Mouse (Mus musculus) neural tube, embryonic 13.5 days (tissue): Measurements from ENCODE around the gene Atp10a. TPM values are rescaled to one million over a fixed set of nuclear protein-coding genes. Genes with fewer than 3 reads are reported as not detected.

Experiments used
- ATAC-seq: fragments of 200-750 bp; cut with Nextera tagmentation; 2 replicates; pipeline ENCODE4 v1.8.0; 2017; ENCODE audit warnings: low read depth, mild to moderate bottlenecking, moderate TSS enrichment, moderate library complexity
- H3K27ac ChIP-seq: fragments of 300-500 bp; sonication (generic); replicated peaks from 2 replicates; pipeline ENCODE4 v1.5.1; 2015; ENCODE audit warnings: moderate library complexity, mild to moderate bottlenecking, inconsistent platforms
- H3K27me3 ChIP-seq: fragments of 300-500 bp; sonication (generic); 2 replicates; pipeline ENCODE4 v1.6.1; 2015; ENCODE audit warnings: mild to moderate bottlenecking, inconsistent platforms
- H3K36me3 ChIP-seq: fragments of 300-500 bp; sonication (generic); 2 replicates; pipeline ENCODE4 v1.6.1; 2015; ENCODE audit warnings: mild to moderate bottlenecking, inconsistent platforms
- H3K4me1 ChIP-seq: fragments of 300-500 bp; sonication (generic); replicated peaks from 2 replicates; pipeline ENCODE4 v1.6.1; 2015; ENCODE audit warnings: inconsistent platforms
- H3K4me2 ChIP-seq: fragments of 300-500 bp; sonication (generic); 2 replicates; pipeline ENCODE4 v1.6.1; 2015; ENCODE audit warnings: inconsistent platforms, mild to moderate bottlenecking, moderate library complexity
- H3K4me3 ChIP-seq: fragments of 300-500 bp; sonication (generic); 2 replicates; pipeline ENCODE4 v1.5.1; 2015; ENCODE audit warnings: mild to moderate bottlenecking, inconsistent platforms
- H3K9ac ChIP-seq: fragments of 300-500 bp; sonication (generic); 2 replicates; pipeline ENCODE4 v1.6.1; 2015; ENCODE audit warnings: moderate library complexity, mild to moderate bottlenecking, inconsistent platforms
- H3K9me3 ChIP-seq: fragments of 300-500 bp; sonication (generic); 2 replicates; pipeline ENCODE4 v1.6.1; 2016; ENCODE audit warnings: inconsistent platforms
- WGBS: fragments of 180-500 bp; shearing (Covaris S2); methylation state at CpG from one replicate; pipeline ENCODE4 v1.1.7; 2015; 5-methylcytosine and 5-hydroxymethylcytosine counted together
- polyA plus RNA-seq: library from polyadenylated mRNA; unstranded; fragments of >200 nt; fragmentation: Nextera tagmentation; extraction: Ambion mirVana; gene quantifications from 2 replicates; pipeline ENCODE4 v1.2.1, GENCODE M21; 2015

Gene Atp10a
- 0.84 and 1.2 TPM in 2 replicates for polyA plus RNA-seq

- peaks cover 11% of the 10 kb centered on the region for H3K4me1 ChIP-seq
- no peak within 1 kb of the TSS for H3K27ac ChIP-seq
- no peak within 1 kb of the TSS for H3K4me2 ChIP-seq
- H3K4me3 ChIP-seq = no peak within 1 kb of the TSS
- ATAC-seq = no peak
- H3K36me3 ChIP-seq = no peaks in the 10 kb centered on the region
- WGBS = 87% methylated on average over 6 of the region's 6 CpGs
- no peak within 1 kb of the TSS for H3K9ac ChIP-seq
- H3K27me3 ChIP-seq = peaks cover 13% of the 10 kb centered on the region
- H3K9me3 ChIP-seq = no peaks in the 10 kb centered on the region
Measured at GRCm38 (mm10) chr7:58655866-58656265, at the start of gene Atp10a. Atp10a (plus strand) TSS chr7:58656166.

GRCm38 (mm10) chr7:58618048-58618447, 37.9 kb upstream of the Atp10a start:
- 78% methylated on average over 1 of the region's 1 CpGs for WGBS
- H3K36me3 ChIP-seq = no peaks in the 10 kb centered on the region
- ATAC-seq = no peak

GRCm38 (mm10) chr7:58626305-58627155, 29.4 kb upstream of the Atp10a start:
- 76% methylated on average over 9 of the region's 9 CpGs for WGBS
- H3K27ac ChIP-seq = no peak overlapping the region
- no peak for ATAC-seq
- H3K9me3 ChIP-seq = no peaks in the 10 kb centered on the region
- H3K9ac ChIP-seq = no peak overlapping the region
- H3K4me2 ChIP-seq = no peak overlapping the region
- no peaks in the 10 kb centered on the region for H3K36me3 ChIP-seq
- no peaks in the 10 kb centered on the region for H3K27me3 ChIP-seq
- H3K4me1 ChIP-seq = no peaks in the 10 kb centered on the region
- H3K4me3 ChIP-seq = no peak overlapping the region

More at GRCm38 (mm10) chr7:58618048-58618447, 37.9 kb upstream of the Atp10a start:
- H3K9me3 ChIP-seq = no peaks in the 10 kb centered on the region
- H3K4me2 ChIP-seq = no peak overlapping the region
- H3K27me3 ChIP-seq = no peaks in the 10 kb centered on the region
- H3K9ac ChIP-seq = no peak overlapping the region
- no peaks in the 10 kb centered on the region for H3K4me1 ChIP-seq
- H3K27ac ChIP-seq = no peak overlapping the region
- no peak overlapping the region for H3K4me3 ChIP-seq

- WGBS = 80% methylated on average over 1 of the region's 1 CpGs
- no peaks in the 10 kb centered on the region for H3K4me1 ChIP-seq
- ATAC-seq = no peak
Measured at GRCm38 (mm10) chr7:58627381-58627780, 28.6 kb upstream of the Atp10a start.

GRCm38 (mm10) chr7:58629233-58629632, 26.7 kb upstream of the Atp10a start:
- Histone ChIP-seq H3K4me2 (no peak overlapping the region), H3K9ac (no peak overlapping the region), H3K27me3 (no peaks in the 10 kb centered on the region), H3K4me3 (no peak overlapping the region), H3K9me3 (no peaks in the 10 kb centered on the region), H3K27ac (no peak overlapping the region), H3K36me3 (no peaks in the 10 kb centered on the region), H3K4me1 (no peaks in the 10 kb centered on the region)
- WGBS = 95% methylated on average over 2 of the region's 2 CpGs
- ATAC-seq = no peak

More at GRCm38 (mm10) chr7:58627381-58627780, 28.6 kb upstream of the Atp10a start:
- no peaks in the 10 kb centered on the region for H3K9me3 ChIP-seq
- no peak overlapping the region for H3K4me2 ChIP-seq
- no peak overlapping the region for H3K4me3 ChIP-seq
- no peak overlapping the region for H3K27ac ChIP-seq
- H3K27me3 ChIP-seq = no peaks in the 10 kb centered on the region
- no peak overlapping the region for H3K9ac ChIP-seq
- no peaks in the 10 kb centered on the region for H3K36me3 ChIP-seq

GRCm38 (mm10) chr7:58633683-58634082, 22.3 kb upstream of the Atp10a start:
- Histone ChIP-seq H3K9me3 (no peaks in the 10 kb centered on the region), H3K4me2 (no peak overlapping the region), H3K4me1 (no peaks in the 10 kb centered on the region), H3K36me3 (no peaks in the 10 kb centered on the region), H3K4me3 (no peak overlapping the region), H3K27ac (no peak overlapping the region), H3K9ac (no peak overlapping the region), H3K27me3 (no peaks in the 10 kb centered on the region)
- 86% methylated on average over 1 of the region's 1 CpGs for WGBS
- ATAC-seq = no peak

- no peak overlapping the region for H3K27ac ChIP-seq
- ATAC-seq = no peak
- H3K4me3 ChIP-seq = no peak overlapping the region
- H3K36me3 ChIP-seq = no peaks in the 10 kb centered on the region
- 88% methylated on average over 2 of the region's 2 CpGs for WGBS
- H3K9ac ChIP-seq = no peak overlapping the region
- no peaks in the 10 kb centered on the region for H3K27me3 ChIP-seq
- no peak overlapping the region for H3K4me2 ChIP-seq
- no peaks in the 10 kb centered on the region for H3K9me3 ChIP-seq
- H3K4me1 ChIP-seq = no peaks in the 10 kb centered on the region
Measured at GRCm38 (mm10) chr7:58639676-58640075, 16.3 kb upstream of the Atp10a start.

- H3K9ac ChIP-seq = no peak overlapping the region
- 86% methylated on average over 4 of the region's 4 CpGs for WGBS
- no peak for ATAC-seq
Measured at GRCm38 (mm10) chr7:58640456-58640855, 15.5 kb upstream of the Atp10a start.

GRCm38 (mm10) chr7:58641916-58642315, 14.1 kb upstream of the Atp10a start:
- ATAC-seq = no peak
- 90% methylated on average over 3 of the region's 3 CpGs for WGBS
- Histone ChIP-seq H3K4me2 (no peak overlapping the region), H3K36me3 (no peaks in the 10 kb centered on the region), H3K27me3 (no peaks in the 10 kb centered on the region), H3K4me3 (no peak overlapping the region), H3K9ac (no peak overlapping the region), H3K4me1 (no peaks in the 10 kb centered on the region), H3K9me3 (no peaks in the 10 kb centered on the region), H3K27ac (no peak overlapping the region)

More at GRCm38 (mm10) chr7:58640456-58640855, 15.5 kb upstream of the Atp10a start:
- H3K4me2 ChIP-seq = no peak overlapping the region
- no peaks in the 10 kb centered on the region for H3K4me1 ChIP-seq
- H3K36me3 ChIP-seq = no peaks in the 10 kb centered on the region
- H3K27me3 ChIP-seq = no peaks in the 10 kb centered on the region
- no peaks in the 10 kb centered on the region for H3K9me3 ChIP-seq
- H3K4me3 ChIP-seq = no peak overlapping the region
- no peak overlapping the region for H3K27ac ChIP-seq

GRCm38 (mm10) chr7:58647404-58647803, 8.6 kb upstream of the Atp10a start:
- H3K36me3 ChIP-seq = no peaks in the 10 kb centered on the region
- no peak overlapping the region for H3K9ac ChIP-seq
- no peak overlapping the region for H3K4me3 ChIP-seq
- no peak overlapping the region for H3K4me2 ChIP-seq
- ATAC-seq = no peak
- no peaks in the 10 kb centered on the region for H3K4me1 ChIP-seq
- no peaks in the 10 kb centered on the region for H3K9me3 ChIP-seq
- 71% methylated on average over 1 of the region's 1 CpGs for WGBS
- no peaks in the 10 kb centered on the region for H3K27me3 ChIP-seq
- no peak overlapping the region for H3K27ac ChIP-seq

- peak; percentile 93 for ATAC-seq
- Histone ChIP-seq H3K9ac (peak overlapping the region; percentile 70), H3K9me3 (no peaks in the 10 kb centered on the region), H3K27me3 (peaks cover 13% of the 10 kb centered on the region), H3K4me1 (peaks cover 11% of the 10 kb centered on the region), H3K4me2 (peak overlapping the region; percentile 93), H3K36me3 (no peaks in the 10 kb centered on the region), H3K4me3 (peak overlapping the region; percentile 63), H3K27ac (peak overlapping the region; percentile 43; the same call in 1 of the 2 replicates)
- WGBS = under 1% methylated on average over 81 of the region's 81 CpGs
Measured at GRCm38 (mm10) chr7:58657913-58658789, 2.2 kb downstream of the Atp10a start.
